Mouse (Mus musculus): Measurements from ENCODE around the gene Gm498. TPM values are rescaled to one million over a fixed set of nuclear protein-coding genes. Genes with fewer than 3 reads are reported as not detected.

Gm498 gene
- polyA plus RNA-seq, 1 experiment from 2014 or later: not detected

DNA sequence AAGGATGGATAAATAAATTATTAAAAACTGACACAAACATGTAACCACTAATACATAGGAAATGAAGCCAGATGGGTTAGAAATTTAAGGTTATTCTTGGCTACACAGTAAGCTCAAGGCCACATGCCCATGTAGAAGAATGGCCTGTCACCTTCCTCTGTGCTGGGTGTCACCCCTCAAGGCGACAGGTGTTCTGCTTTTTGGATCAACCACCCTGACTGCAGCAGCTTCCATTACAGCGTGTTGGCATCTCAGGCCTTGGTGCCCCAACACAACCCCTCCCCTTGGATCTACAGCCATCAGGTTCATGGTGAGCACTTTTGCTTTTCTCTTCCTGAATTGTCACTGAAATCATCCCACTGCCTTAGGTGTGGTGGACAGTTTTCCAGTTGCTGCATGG, 34.0 kb upstream of the Gm498 start:
- ATAC-seq (ENCODE audit: insufficient read depth, low FRiP score): no peak
- Histone ChIP-seq H3K27me3 (ENCODE audit: control insufficient read depth, insufficient read depth, low read length) (no peaks in the 10 kb centered on the region), H3K4me3 (replicated peaks; ENCODE audit: low read length) (no peak overlapping the region), H3K27ac (ENCODE audit: low read length) (no peak overlapping the region), H3K4me1 (ENCODE audit: control insufficient read depth, insufficient read depth, low read length) (peaks cover 33% of the 10 kb centered on the region), H3K9me3 (replicated peaks; ENCODE audit: control insufficient read depth, low read length) (no peaks in the 10 kb centered on the region), H3K4me2 (ENCODE audit: low read depth, low read length) (no peak overlapping the region), H3K9ac (ENCODE audit: low read length) (no peak overlapping the region), H3K36me3 (ENCODE audit: control insufficient read depth, insufficient read depth, low read length) (peaks cover 1% of the 10 kb centered on the region)
- WGBS: 86% methylated on average over 2 of the region's 2 CpGs

DNA sequence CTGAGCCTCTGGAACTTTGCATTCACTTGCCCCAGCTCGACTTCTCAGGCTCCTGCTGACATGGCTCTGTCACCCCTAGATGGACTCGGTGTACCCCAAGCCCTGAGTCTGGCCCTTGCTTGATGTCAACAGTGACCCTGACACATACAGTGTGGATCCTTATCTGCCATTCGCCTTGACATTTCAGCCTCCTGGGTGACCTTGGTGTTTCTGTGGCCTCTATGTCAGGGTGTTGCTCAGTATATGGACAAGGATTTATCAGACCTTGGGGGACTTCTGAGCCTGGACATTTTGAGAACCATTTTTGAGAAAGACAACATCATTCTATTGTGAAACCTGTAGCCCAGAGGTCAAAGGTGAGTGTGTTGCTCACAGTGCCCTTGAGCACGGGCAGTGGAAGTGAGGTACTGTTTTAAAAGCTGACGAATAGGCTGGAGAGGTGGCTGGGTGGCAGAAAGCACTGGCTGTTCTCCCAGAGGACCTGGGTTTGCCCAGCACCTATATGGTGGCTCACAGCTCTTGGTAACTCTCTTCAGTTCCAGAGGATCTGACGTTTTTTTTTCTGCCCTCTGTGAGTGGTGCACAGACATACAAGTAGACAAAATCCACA, 33.0 kb upstream of the Gm498 start:
- H3K9me3 ChIP-seq (replicated peaks; ENCODE audit: control insufficient read depth, low read length): no peaks in the 10 kb centered on the region
- no peak overlapping the region for H3K4me3 ChIP-seq (replicated peaks; ENCODE audit: low read length)
- peaks cover 33% of the 10 kb centered on the region for H3K4me1 ChIP-seq (ENCODE audit: control insufficient read depth, insufficient read depth, low read length)
- no peak overlapping the region for H3K9ac ChIP-seq (ENCODE audit: low read length)
- no peak overlapping the region for H3K27ac ChIP-seq (ENCODE audit: low read length)
- no peaks in the 10 kb centered on the region for H3K27me3 ChIP-seq (ENCODE audit: control insufficient read depth, insufficient read depth, low read length)
- ATAC-seq (ENCODE audit: insufficient read depth, low FRiP score): no peak
- 76% methylated on average over 6 of the region's 6 CpGs for WGBS
- H3K4me2 ChIP-seq (ENCODE audit: low read depth, low read length): no peak overlapping the region
- H3K36me3 ChIP-seq (ENCODE audit: control insufficient read depth, insufficient read depth, low read length): peaks cover 10% of the 10 kb centered on the region

DNA sequence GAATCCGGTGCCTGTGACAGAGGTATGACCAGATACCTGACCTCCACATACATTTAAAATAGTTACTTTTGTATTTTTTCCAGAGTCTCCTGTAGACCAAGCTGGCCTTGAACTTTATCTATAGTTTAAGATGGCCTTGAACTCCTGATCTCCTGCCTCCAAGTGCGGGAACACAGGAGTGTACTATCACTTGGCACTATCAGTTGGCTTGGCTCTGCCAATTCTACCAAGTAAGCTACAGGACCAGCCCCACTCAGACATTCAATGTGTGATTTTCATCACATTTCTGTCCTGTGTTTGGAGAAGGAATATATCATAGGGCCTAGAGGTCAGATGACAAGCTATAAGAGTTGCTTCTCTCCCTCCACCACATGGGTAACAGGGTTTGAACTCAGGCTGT, 32.3 kb upstream of the Gm498 start:
- ATAC-seq (ENCODE audit: insufficient read depth, low FRiP score): no peak

DNA sequence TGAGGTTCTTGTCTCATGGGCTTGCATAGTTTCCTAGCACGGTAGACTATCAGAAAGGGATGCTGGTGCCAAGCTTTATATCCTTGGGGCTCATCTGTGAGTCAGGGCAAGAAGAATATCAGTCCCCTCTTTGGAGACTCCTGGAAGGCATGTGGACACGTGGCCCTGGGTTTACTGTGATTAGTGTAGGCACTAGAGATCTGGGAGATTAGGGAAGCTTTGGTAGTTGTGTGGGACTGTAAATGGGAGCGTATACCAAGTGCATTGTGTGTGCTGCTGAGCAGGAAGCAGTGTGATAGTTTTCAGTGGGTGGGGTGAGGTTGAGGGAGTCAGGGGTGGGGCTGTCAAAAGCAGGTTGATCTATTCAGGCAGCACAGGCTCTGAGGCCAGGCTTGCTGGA, 31.7 kb upstream of the Gm498 start:
- H3K27ac ChIP-seq (ENCODE audit: low read length): peak overlapping the region; percentile 78
- peak; percentile 79 for ATAC-seq (ENCODE audit: insufficient read depth, low FRiP score)
- peaks cover 33% of the 10 kb centered on the region for H3K4me1 ChIP-seq (ENCODE audit: control insufficient read depth, insufficient read depth, low read length)
- 0 out of 2 replicates have a peak overlapping the region, but pooled peaks have one; percentile 16 for H3K9ac ChIP-seq (ENCODE audit: low read length)
- H3K9me3 ChIP-seq (replicated peaks; ENCODE audit: control insufficient read depth, low read length): no peaks in the 10 kb centered on the region
- 39% methylated on average over 3 of the region's 3 CpGs for WGBS
- no peaks in the 10 kb centered on the region for H3K27me3 ChIP-seq (ENCODE audit: control insufficient read depth, insufficient read depth, low read length)
- no peak overlapping the region for H3K4me2 ChIP-seq (ENCODE audit: low read depth, low read length)
- no peak overlapping the region for H3K4me3 ChIP-seq (replicated peaks; ENCODE audit: low read length)
- H3K36me3 ChIP-seq (ENCODE audit: control insufficient read depth, insufficient read depth, low read length): peaks cover 10% of the 10 kb centered on the region

More for the DNA sequence above, 32.3 kb upstream of the Gm498 start:
- Histone ChIP-seq H3K4me2 (ENCODE audit: low read depth, low read length) (no peak overlapping the region), H3K9me3 (replicated peaks; ENCODE audit: control insufficient read depth, low read length) (no peaks in the 10 kb centered on the region), H3K27ac (ENCODE audit: low read length) (peak overlapping the region; percentile 78; the same call in 1 of the 2 replicates), H3K4me3 (replicated peaks; ENCODE audit: low read length) (no peak overlapping the region), H3K36me3 (ENCODE audit: control insufficient read depth, insufficient read depth, low read length) (peaks cover 10% of the 10 kb centered on the region), H3K9ac (ENCODE audit: low read length) (no peak overlapping the region), H3K27me3 (ENCODE audit: control insufficient read depth, insufficient read depth, low read length) (no peaks in the 10 kb centered on the region), H3K4me1 (ENCODE audit: control insufficient read depth, insufficient read depth, low read length) (peaks cover 33% of the 10 kb centered on the region)
- 87% methylated on average over 2 of the region's 2 CpGs for WGBS

DNA sequence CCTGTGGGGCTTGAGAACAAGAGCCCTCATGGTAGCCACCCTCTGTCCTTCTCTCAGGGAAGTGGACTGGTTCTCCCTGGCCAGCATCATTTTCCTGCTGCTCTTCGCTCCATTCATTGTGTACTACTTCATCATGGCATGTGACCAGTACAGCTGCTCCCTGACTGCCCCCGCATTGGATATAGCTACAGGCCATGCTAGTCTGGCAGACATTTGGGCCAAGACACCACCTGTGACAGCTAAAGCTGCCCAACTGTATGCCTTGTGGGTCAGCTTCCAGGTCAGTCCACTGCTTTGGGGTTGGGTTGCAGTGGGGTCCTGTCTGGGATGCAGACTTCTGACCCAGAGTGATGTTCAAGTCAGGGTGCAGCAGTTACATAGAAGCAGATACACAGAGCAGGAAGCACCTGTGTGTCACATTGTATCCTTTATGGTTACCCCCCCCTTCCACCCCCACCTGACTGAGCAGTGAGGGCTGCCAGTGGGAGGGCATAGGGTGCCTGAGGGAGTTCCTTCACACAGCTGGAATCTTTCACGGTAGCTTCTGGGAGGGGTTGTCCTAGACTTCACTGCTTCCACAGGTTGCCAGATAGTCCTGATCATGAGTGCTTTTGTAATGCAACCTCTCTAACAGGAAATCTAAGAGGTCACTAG, 28.8 kb upstream of the Gm498 start:
- Histone ChIP-seq H3K4me3 (replicated peaks; ENCODE audit: low read length) (no peak overlapping the region), H3K9ac (ENCODE audit: low read length) (no peak overlapping the region), H3K4me1 (ENCODE audit: control insufficient read depth, insufficient read depth, low read length) (peaks cover 14% of the 10 kb centered on the region; the same call in 1 of the 2 replicates), H3K9me3 (replicated peaks; ENCODE audit: control insufficient read depth, low read length) (no peaks in the 10 kb centered on the region), H3K4me2 (ENCODE audit: low read depth, low read length) (no peak overlapping the region), H3K36me3 (ENCODE audit: control insufficient read depth, insufficient read depth, low read length) (peaks cover 26% of the 10 kb centered on the region), H3K27ac (ENCODE audit: low read length) (no peak overlapping the region), H3K27me3 (ENCODE audit: control insufficient read depth, insufficient read depth, low read length) (no peaks in the 10 kb centered on the region)
- WGBS: 92% methylated on average over 3 of the region's 3 CpGs
- ATAC-seq (ENCODE audit: insufficient read depth, low FRiP score): no peak

DNA sequence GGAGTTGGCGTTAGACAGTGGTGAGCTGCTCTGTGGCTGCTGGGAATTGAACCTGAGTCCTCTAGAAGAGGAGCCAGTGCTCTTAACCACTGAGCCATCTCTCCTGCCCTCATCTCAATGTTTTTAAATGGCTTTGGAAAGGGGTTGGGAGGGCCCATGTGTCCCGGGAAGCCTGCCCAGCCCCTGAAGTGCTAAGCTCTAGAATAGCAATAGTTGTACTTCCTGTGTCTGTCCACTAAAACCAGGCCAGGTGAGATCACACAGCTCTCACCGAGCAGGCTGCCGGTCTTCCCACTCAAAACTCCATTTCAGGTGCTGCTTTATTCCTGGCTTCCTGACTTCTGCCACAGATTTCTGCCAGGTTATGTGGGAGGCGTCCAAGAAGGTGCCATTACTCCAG, 26.5 kb upstream of the Gm498 start:
- Histone ChIP-seq H3K9me3 (replicated peaks; ENCODE audit: control insufficient read depth, low read length) (no peaks in the 10 kb centered on the region), H3K4me3 (replicated peaks; ENCODE audit: low read length) (no peak overlapping the region), H3K4me1 (ENCODE audit: control insufficient read depth, insufficient read depth, low read length) (peaks cover 4% of the 10 kb centered on the region; the same call in 1 of the 2 replicates), H3K9ac (ENCODE audit: low read length) (no peak overlapping the region), H3K27me3 (ENCODE audit: control insufficient read depth, insufficient read depth, low read length) (no peaks in the 10 kb centered on the region), H3K4me2 (ENCODE audit: low read depth, low read length) (no peak overlapping the region), H3K27ac (ENCODE audit: low read length) (no peak overlapping the region), H3K36me3 (ENCODE audit: control insufficient read depth, insufficient read depth, low read length) (peaks cover 46% of the 10 kb centered on the region)
- ATAC-seq (ENCODE audit: insufficient read depth, low FRiP score): no peak
- WGBS: 94% methylated on average over 5 of the region's 5 CpGs

DNA sequence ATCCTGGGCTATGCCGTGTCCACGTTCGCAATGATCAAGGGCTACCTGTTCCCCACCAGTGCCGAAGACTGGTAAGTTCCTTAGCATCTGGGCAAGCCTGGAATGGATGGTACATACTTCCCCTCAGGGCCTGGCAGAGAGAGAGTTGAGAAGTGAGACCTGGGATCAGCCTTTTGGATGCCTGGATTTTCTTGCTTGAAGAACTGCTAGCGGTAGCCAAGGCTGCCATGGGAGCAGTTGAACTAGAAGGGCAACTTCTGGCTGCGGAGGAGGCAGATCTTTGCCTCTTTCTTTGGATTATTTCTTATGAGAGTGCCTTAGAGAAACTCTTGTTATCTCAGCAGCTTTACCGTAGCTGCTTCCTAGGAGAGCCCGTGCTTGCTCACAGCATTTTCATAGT, 25.3 kb upstream of the Gm498 start:
- ATAC-seq (ENCODE audit: insufficient read depth, low FRiP score): no peak
- no peaks in the 10 kb centered on the region for H3K4me1 ChIP-seq (ENCODE audit: control insufficient read depth, insufficient read depth, low read length)
- H3K4me3 ChIP-seq (replicated peaks; ENCODE audit: low read length): no peak overlapping the region
- H3K9me3 ChIP-seq (replicated peaks; ENCODE audit: control insufficient read depth, low read length): no peaks in the 10 kb centered on the region
- no peak overlapping the region for H3K4me2 ChIP-seq (ENCODE audit: low read depth, low read length)
- H3K27me3 ChIP-seq (ENCODE audit: control insufficient read depth, insufficient read depth, low read length): no peaks in the 10 kb centered on the region
- H3K27ac ChIP-seq (ENCODE audit: low read length): no peak overlapping the region
- H3K36me3 ChIP-seq (ENCODE audit: control insufficient read depth, insufficient read depth, low read length): peaks cover 46% of the 10 kb centered on the region
- 97% methylated on average over 8 of the region's 8 CpGs for WGBS
- H3K9ac ChIP-seq (ENCODE audit: low read length): no peak overlapping the region

DNA sequence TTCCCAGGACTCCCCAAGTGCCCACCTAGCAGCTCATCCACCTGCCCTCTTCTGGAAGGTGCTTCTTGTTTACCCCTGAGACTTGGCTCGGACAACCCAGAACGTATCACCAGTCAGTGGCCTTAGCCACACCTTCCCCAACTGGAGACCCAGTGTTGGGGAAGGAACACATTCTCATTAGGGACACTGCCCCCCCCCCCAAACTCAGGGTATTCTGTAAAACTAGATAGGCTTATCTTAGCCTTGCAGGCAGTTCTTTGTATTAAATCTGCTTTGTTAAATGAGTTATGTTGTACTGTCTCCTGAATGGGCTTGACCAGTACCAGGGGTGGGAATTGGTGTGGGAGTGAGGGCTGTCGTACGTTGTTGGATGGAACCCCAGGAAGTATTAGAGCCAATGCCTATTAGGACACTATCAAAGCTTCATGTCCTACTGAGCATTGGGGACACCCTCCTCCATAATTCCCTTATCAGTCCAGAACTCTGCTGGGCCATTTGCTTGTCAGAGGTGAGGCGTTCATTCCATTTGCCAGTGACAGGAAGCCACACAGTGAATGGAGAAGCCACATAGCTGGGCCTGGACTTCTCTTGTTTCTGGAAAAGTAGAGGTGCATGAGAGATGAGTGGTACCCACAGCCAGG, 18.4 kb upstream of the Gm498 start:
- H3K4me2 ChIP-seq (ENCODE audit: low read depth, low read length): no peak overlapping the region
- H3K9me3 ChIP-seq (replicated peaks; ENCODE audit: control insufficient read depth, low read length): no peaks in the 10 kb centered on the region
- H3K9ac ChIP-seq (ENCODE audit: low read length): no peak overlapping the region
- no peaks in the 10 kb centered on the region for H3K4me1 ChIP-seq (ENCODE audit: control insufficient read depth, insufficient read depth, low read length)
- no peak overlapping the region for H3K27ac ChIP-seq (ENCODE audit: low read length)
- H3K27me3 ChIP-seq (ENCODE audit: control insufficient read depth, insufficient read depth, low read length): no peaks in the 10 kb centered on the region
- no peak; the same call in 1 of the 2 replicates for ATAC-seq (ENCODE audit: insufficient read depth, low FRiP score)
- 70% methylated on average over 5 of the region's 5 CpGs for WGBS
- peaks cover 22% of the 10 kb centered on the region for H3K36me3 ChIP-seq (ENCODE audit: control insufficient read depth, insufficient read depth, low read length)
- H3K4me3 ChIP-seq (replicated peaks; ENCODE audit: low read length): no peak overlapping the region

DNA sequence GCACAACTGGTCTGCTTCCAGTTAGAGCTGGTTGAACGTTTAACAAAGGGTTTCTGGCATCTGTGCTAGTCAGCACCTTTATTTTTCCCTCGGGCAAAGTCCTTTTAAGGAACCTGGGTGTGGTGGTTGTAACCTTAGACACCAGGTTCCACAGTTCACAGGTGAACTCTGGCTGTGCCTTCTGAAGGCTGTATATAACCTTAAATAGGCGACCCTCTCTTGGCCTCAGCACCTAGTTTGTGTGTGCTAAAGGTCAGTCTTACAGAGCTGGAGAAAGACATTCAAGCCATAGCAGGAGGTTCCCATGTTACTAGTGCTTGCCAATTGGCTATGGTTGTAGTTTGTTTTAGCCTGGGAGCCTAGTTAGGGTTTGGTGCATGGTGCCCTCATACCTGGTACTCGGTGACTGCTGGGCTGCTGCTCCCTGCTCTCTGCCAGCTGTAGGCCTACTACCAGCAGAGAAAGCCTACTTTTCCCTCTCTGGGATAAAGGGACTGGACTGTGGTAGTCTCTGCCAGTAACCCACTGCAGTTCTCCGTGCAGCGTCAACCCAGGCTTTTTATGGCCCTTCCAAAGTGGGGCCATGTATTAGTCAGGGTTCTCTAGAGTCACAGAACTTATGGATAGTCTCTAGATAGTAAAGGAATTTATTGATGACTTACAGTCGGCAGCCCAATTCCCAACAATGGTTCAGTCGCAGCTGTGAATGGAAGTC, 17.7 kb upstream of the Gm498 start:
- ATAC-seq (ENCODE audit: insufficient read depth, low FRiP score): peak; percentile 33; the same call in 1 of the 2 replicates

More for the DNA sequence above, 17.7 kb upstream of the Gm498 start:
- Histone ChIP-seq H3K27me3 (ENCODE audit: control insufficient read depth, insufficient read depth, low read length) (no peaks in the 10 kb centered on the region), H3K4me3 (replicated peaks; ENCODE audit: low read length) (no peak overlapping the region), H3K4me2 (ENCODE audit: low read depth, low read length) (no peak overlapping the region), H3K9ac (ENCODE audit: low read length) (no peak overlapping the region), H3K4me1 (ENCODE audit: control insufficient read depth, insufficient read depth, low read length) (no peaks in the 10 kb centered on the region), H3K27ac (ENCODE audit: low read length) (no peak overlapping the region), H3K36me3 (ENCODE audit: control insufficient read depth, insufficient read depth, low read length) (peaks cover 16% of the 10 kb centered on the region), H3K9me3 (replicated peaks; ENCODE audit: control insufficient read depth, low read length) (no peaks in the 10 kb centered on the region)
- 79% methylated on average over 6 of the region's 8 CpGs for WGBS
